Mouse (Mus musculus) G1E (cell line): Measurements from ENCODE around the gene Gadd45b. TPM values are rescaled to one million over a fixed set of nuclear protein-coding genes. Genes with fewer than 3 reads are reported as not detected.
A peak's percentile ranks its signal among the peaks of the same experiment; 100 is the strongest.

ENCODE experiments used
- ATAC-seq: 2 replicates; pipeline ENCODE4 v1.8.0; 2016; ENCODE audit warnings: mild to moderate bottlenecking; ENCODE audit not compliant: insufficient number of reproducible peaks, poor library complexity, low FRiP score, severe bottlenecking; ENCODE audit errors: extremely low read depth
- DNase-seq: peaks from one replicate; pipeline ENCODE4 v3.0.0; 2012; ENCODE audit warnings: low spot score
- H3K27me3 ChIP-seq: 2 replicates; pipeline ENCODE4 v1.6.1; 2012; ENCODE audit warnings: mild to moderate bottlenecking, low read length, inconsistent platforms; ENCODE audit not compliant: insufficient read depth
- H3K36me3 ChIP-seq: replicated peaks from 2 replicates; pipeline ENCODE3; 2012; ENCODE audit warnings: mild to moderate bottlenecking, inconsistent platforms
- H3K4me1 ChIP-seq: 2 replicates; pipeline ENCODE4 v1.6.1; 2012; ENCODE audit warnings: low read depth, low read length, inconsistent platforms, mixed read lengths; ENCODE audit not compliant: insufficient read depth
- H3K4me3 ChIP-seq: 2 replicates; pipeline ENCODE4 v1.5.1; 2012; ENCODE audit warnings: low read depth, mild to moderate bottlenecking, inconsistent platforms, low read length, moderate library complexity, mixed read lengths
- H3K9me3 ChIP-seq: replicated peaks from 2 replicates; pipeline ENCODE4 v1.6.1; 2012; ENCODE audit warnings: inconsistent platforms
- CTCF ChIP-seq: IDR thresholded peaks from 2 replicates; pipeline ENCODE4 v1.5.1; 2012; ENCODE audit warnings: low read depth, low read length, inconsistent platforms, mixed read lengths
- GATA1 ChIP-seq: IDR thresholded peaks from 2 replicates; pipeline ENCODE4 v1.6.1; 2012; ENCODE audit warnings: borderline replicate concordance, low read length, inconsistent platforms, mixed read lengths
- GATA2 ChIP-seq: IDR thresholded peaks from 2 replicates; pipeline ENCODE4 v1.6.1; 2012; ENCODE audit warnings: low read depth, low read length, inconsistent platforms, borderline replicate concordance
- POLR2AphosphoS5 ChIP-seq: IDR thresholded peaks from 2 replicates; pipeline ENCODE4 v1.6.1; 2012; ENCODE audit warnings: low read depth, low read length, inconsistent platforms; ENCODE audit not compliant: insufficient replicate concordance
- TAL1 ChIP-seq: conservative IDR thresholded peaks from 2 replicates; pipeline ENCODE4 v1.6.1; 2012; ENCODE audit warnings: low read depth, low read length, inconsistent platforms, mixed read lengths
- polyA plus RNA-seq: library from polyadenylated mRNA; stranded (reverse); fragments of >175 nt; gene quantifications from 2 replicates; pipeline ENCODE4 v1.2.3, GENCODE M21; 2012
- total RNA-seq, 2 experiments: library from RNA; stranded (forward) in 1 of 2; stranded (reverse) in 1 of 2; fragments of 200-1000 nt in 1 of 2; fragments of >200 nt in 1 of 2; fragmentation: Nextera tagmentation in 1 of 2; gene quantifications; 2 replicates each; pipeline ENCODE4 v1.2.3; 2014 to 2017

The Gadd45b gene
- total and polyA plus RNA-seq, 3 experiments: 1.1 to 5.7 (median 3.7) TPM

DNA sequence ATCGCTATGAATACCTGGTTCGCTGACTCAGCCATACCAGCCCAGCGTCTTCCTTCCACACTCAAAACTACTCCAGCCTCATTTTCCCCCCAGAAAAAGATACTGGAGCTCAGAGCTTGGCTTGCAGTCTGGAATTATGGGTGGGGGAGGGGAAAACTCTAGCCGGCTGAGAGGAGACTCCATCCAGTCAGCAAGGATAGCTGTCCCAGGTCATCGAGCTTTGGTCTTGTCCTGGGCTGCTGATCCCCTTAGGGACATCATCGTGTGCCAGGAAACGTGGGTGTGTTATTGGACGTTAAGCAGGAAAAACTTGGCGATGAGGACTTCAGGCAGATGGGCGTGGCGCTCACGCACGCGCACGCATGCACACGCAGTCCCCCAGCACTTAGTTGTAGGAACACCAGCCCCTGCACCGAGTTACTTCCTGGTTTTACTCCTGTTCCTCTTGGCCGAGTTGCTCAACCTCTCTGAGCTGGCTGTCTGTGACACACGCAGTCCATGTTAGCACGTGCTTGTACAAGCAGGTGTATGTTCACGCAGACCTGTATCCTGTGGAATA is 3.6 kb downstream of the Gadd45b start:
- DNase-seq: no peak
- peak overlapping the region; percentile 56; the same call in 1 of the 2 replicates for H3K4me3 ChIP-seq
- no peak for ATAC-seq
- peaks cover 79% of the 10 kb centered on the region for H3K27me3 ChIP-seq
- no peaks in the 10 kb centered on the region for H3K36me3 ChIP-seq
- H3K4me1 ChIP-seq: peaks cover 80% of the 10 kb centered on the region
- no peak for TF ChIP-seq TAL1
- no peak for TF ChIP-seq GATA1
- no peak for TF ChIP-seq POLR2AphosphoS5
- TF ChIP-seq CTCF: no peak
- H3K9me3 ChIP-seq: no peaks in the 10 kb centered on the region

DNA sequence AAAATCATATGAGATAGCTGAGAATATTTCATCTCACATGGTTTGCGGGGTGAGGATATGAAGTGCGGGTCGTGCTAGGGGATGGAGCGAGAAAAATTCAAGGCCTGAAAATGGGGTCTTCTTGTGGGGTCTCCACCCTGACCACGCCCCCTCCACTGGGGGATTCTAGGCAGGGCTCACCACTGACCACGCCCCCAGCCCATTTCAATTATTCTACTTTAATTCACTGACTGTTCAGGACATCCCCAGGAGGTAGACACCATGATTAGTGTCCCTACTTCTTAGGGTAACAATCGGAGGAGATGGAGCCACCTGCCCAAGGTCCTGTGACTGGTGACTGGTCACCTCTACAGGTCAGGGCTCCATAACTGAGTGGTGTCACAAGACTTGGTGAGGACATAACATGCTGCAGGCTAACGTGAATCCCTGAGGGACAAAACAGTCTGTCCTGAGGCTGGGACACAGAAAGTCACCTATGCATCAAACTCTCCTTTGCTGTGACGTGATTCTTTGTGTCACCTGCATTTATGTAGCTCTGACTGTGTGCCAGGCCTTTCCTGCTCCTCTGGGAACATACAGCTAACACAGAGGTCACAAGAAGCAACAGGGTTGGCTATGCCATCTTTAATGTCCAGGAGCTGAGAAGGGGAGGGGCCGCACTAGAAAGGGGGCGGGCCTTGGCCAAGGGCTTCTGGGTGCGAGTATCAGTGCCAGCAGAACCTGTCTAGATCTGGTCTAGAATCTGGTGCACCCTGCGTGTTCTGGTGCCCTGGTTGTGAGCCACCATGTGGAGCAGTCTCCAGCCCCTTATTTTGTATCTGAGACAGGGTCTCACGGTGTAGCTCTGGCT is 4.5 kb downstream of the Gadd45b start:
- ATAC-seq (no peak), DNase-seq (no peak)
- peaks cover 78% of the 10 kb centered on the region for H3K4me1 ChIP-seq
- no peaks in the 10 kb centered on the region for H3K9me3 ChIP-seq
- H3K36me3 ChIP-seq: no peaks in the 10 kb centered on the region
- TF ChIP-seq GATA2 (no peak), POLR2AphosphoS5 (no peak), GATA1 (no peak), TAL1 (no peak), CTCF (no peak)
- no peak overlapping the region for H3K4me3 ChIP-seq
- peaks cover 87% of the 10 kb centered on the region for H3K27me3 ChIP-seq

DNA sequence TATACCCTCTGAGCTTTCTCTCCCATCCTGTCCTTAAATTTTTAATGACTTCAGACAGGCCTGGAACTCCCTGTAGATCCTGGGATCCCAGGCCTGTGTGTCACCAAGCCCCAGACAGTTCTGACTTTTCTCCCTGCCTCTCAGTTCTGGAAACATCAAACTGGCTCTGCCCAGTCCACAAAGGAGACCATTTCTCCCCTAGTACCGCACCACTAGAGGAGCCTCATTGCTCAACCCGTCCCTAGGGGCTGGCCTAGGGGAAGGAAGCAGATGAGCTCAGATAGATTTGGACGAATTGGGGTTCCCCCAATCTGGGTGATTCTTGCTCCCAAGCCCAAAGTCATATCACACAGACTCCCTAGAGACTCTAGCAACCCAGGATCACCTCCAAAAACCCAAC is 5.4 kb downstream of the Gadd45b start:
- no peak overlapping the region for H3K4me3 ChIP-seq
- H3K36me3 ChIP-seq: no peaks in the 10 kb centered on the region
- H3K9me3 ChIP-seq: no peaks in the 10 kb centered on the region
- no peak for TF ChIP-seq GATA2
- no peak for TF ChIP-seq GATA1
- no peak for TF ChIP-seq POLR2AphosphoS5
- TF ChIP-seq CTCF: no peak
- TF ChIP-seq TAL1: no peak
- ATAC-seq: no peak
- DNase-seq: no peak
- peaks cover 94% of the 10 kb centered on the region for H3K27me3 ChIP-seq
- peaks cover 81% of the 10 kb centered on the region for H3K4me1 ChIP-seq

DNA sequence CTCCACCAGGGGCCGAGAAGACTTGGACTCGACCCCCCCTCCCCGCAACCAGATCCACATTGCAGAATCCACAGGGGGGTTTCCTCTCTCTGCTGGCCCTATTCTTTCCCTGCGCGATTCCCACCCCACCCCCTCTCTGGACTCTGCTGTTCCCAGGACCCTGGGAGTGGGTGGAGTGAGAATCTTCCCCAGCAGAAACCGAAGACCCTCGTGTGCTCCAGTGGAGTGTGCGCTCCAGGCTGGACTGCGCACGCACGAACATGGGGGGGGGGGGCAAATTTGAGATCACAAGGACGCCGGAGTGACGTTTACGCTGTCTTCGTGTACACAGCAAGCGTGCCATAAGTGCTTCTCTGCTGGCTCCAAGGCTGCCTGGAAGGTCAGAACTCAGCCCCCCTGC is 5.8 kb downstream of the Gadd45b start:
- peaks cover 95% of the 10 kb centered on the region for H3K27me3 ChIP-seq
- no peak for DNase-seq
- H3K36me3 ChIP-seq: no peaks in the 10 kb centered on the region
- no peaks in the 10 kb centered on the region for H3K9me3 ChIP-seq
- TF ChIP-seq GATA2: no peak
- no peak for TF ChIP-seq POLR2AphosphoS5
- no peak for TF ChIP-seq GATA1
- TF ChIP-seq TAL1: no peak
- no peak for TF ChIP-seq CTCF
- peaks cover 81% of the 10 kb centered on the region for H3K4me1 ChIP-seq
- H3K4me3 ChIP-seq: no peak overlapping the region
- ATAC-seq: no peak

DNA sequence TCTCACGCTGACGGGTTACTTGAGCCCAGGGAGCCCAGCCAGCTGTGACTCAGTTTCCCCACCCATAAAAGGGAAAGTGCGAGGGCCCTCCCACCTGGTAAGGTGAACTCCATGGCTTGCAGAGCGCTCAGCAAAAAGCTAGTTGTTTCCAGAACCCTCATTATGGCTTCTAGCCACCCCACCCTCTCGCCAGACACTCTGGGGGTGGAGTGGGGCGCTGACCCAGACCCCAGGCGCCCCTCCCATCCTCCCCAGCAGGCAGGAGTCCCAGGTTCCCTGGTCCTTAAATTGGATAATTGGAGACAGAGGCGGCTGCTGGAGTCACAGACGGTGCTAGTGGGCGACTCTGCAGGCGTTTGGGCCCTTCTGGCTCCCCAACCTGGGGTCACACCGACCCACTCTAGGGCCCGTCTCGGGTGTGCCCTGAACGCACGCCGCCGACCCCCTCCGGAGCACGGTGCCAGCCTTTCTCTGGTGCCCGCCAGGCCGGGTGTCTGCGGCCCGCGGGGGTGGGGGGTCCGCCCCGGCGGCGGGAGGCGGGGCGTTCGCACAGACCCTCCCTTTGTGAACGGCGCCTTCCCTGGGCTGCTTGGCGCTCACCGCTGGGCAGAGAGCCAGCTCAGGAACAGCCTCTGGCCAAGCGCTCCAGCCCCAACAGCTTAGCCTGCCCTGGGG is 6.4 kb downstream of the Gadd45b start:
- Histone ChIP-seq H3K4me3 (no peak overlapping the region; the same call in 1 of the 2 replicates), H3K36me3 (no peaks in the 10 kb centered on the region), H3K27me3 (peaks cover 95% of the 10 kb centered on the region), H3K4me1 (peaks cover 81% of the 10 kb centered on the region), H3K9me3 (no peaks in the 10 kb centered on the region)
- DNase-seq (no peak), ATAC-seq (no peak)
- TF ChIP-seq GATA2 (no peak), CTCF (no peak), TAL1 (no peak), GATA1 (no peak)

DNA sequence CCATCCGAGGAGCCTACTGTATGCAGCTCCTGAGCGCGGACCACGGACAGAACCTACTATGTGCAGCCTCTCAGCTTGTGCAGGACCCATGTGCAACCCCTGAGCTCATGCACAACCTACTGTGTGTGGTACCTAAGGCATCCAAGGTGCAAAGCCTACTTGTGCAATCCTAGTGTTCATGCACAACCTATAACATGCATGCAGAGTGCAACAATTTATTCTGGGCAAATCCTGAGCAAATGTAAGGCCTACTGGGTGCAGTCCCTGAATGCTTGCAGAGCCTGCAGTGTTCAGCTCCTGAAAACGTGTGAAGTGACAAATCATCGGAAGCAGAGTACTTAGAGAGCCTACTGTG is 6.9 kb downstream of the Gadd45b start:
- H3K4me1 ChIP-seq: peaks cover 76% of the 10 kb centered on the region
- no peaks in the 10 kb centered on the region for H3K9me3 ChIP-seq
- ATAC-seq (no peak), DNase-seq (no peak)
- TF ChIP-seq GATA1: no peak
- TF ChIP-seq POLR2AphosphoS5: no peak
- TF ChIP-seq TAL1: no peak
- no peak for TF ChIP-seq GATA2
- TF ChIP-seq CTCF: no peak
- H3K27me3 ChIP-seq: peaks cover 95% of the 10 kb centered on the region
- no peak overlapping the region; the same call in 1 of the 2 replicates for H3K4me3 ChIP-seq
- H3K36me3 ChIP-seq: no peaks in the 10 kb centered on the region
